Mouse (Mus musculus) kidney, embryonic 14.5 days (tissue): ENCODE results near the gene Nrp1. TPM values are rescaled to one million over a fixed set of nuclear protein-coding genes. Genes with fewer than 3 reads are reported as not detected.
A peak's percentile ranks its signal among the peaks of the same experiment; 100 is the strongest.

Experiments
- ATAC-seq: fragments of 200-750 bp; cut with Nextera tagmentation; 2 replicates; pipeline ENCODE4 v1.8.0; 2017; ENCODE audit warnings: moderate number of reproducible peaks, mild to moderate bottlenecking, moderate TSS enrichment, moderate library complexity; ENCODE audit not compliant: low FRiP score, low TSS enrichment
- H3K27ac ChIP-seq: fragments of 300-500 bp; sonication (generic); 2 replicates; pipeline ENCODE4 v1.5.1; 2014; ENCODE audit warnings: low read depth, mild to moderate bottlenecking, low read length, moderate library complexity, mixed read lengths
- H3K27me3 ChIP-seq: fragments of 300-500 bp; sonication (generic); 2 replicates; pipeline ENCODE4 v1.6.1; 2014; ENCODE audit warnings: mild to moderate bottlenecking, low read length; ENCODE audit not compliant: control insufficient read depth, insufficient read depth
- H3K36me3 ChIP-seq: fragments of 300-500 bp; sonication (generic); 2 replicates; pipeline ENCODE4 v1.6.1; 2014; ENCODE audit warnings: low read length, mixed read lengths; ENCODE audit not compliant: control insufficient read depth, insufficient read depth
- H3K4me1 ChIP-seq: fragments of 300-500 bp; sonication (generic); 2 replicates; pipeline ENCODE4 v1.6.1; 2014; ENCODE audit warnings: low read length, mixed read lengths; ENCODE audit not compliant: control insufficient read depth, insufficient read depth
- H3K4me2 ChIP-seq: fragments of 300-500 bp; sonication (generic); replicated peaks from 2 replicates; pipeline ENCODE4 v1.6.1; 2014; ENCODE audit warnings: low read depth, mild to moderate bottlenecking, low read length
- H3K4me3 ChIP-seq: fragments of 300-500 bp; sonication (generic); 2 replicates; pipeline ENCODE4 v1.5.1; 2014; ENCODE audit warnings: mild to moderate bottlenecking, low read length
- H3K9ac ChIP-seq: fragments of 300-500 bp; sonication (generic); 2 replicates; pipeline ENCODE4 v1.6.1; 2014; ENCODE audit warnings: low read depth, mild to moderate bottlenecking, low read length, moderate library complexity
- H3K9me3 ChIP-seq: fragments of 300-500 bp; sonication (generic); 2 replicates; pipeline ENCODE4 v1.6.1; 2016; ENCODE audit warnings: low read length; ENCODE audit not compliant: control insufficient read depth
- WGBS: fragments of 180-500 bp; shearing (Covaris S2); extraction: QIAGEN DNeasy Blood & Tissue Kit; methylation state at CpG from one replicate; pipeline ENCODE4 v1.1.7; 2014; 5-methylcytosine and 5-hydroxymethylcytosine counted together
- polyA plus RNA-seq: library from polyadenylated mRNA; unstranded; fragments of >200 nt; fragmentation: Nextera tagmentation; extraction: Ambion mirVana; gene quantifications from 2 replicates; pipeline ENCODE4 v1.2.1, GENCODE M21; 2014

Nrp1 gene
- polyA plus RNA-seq, 1 experiment from 2014 or later: 113 TPM

DNA sequence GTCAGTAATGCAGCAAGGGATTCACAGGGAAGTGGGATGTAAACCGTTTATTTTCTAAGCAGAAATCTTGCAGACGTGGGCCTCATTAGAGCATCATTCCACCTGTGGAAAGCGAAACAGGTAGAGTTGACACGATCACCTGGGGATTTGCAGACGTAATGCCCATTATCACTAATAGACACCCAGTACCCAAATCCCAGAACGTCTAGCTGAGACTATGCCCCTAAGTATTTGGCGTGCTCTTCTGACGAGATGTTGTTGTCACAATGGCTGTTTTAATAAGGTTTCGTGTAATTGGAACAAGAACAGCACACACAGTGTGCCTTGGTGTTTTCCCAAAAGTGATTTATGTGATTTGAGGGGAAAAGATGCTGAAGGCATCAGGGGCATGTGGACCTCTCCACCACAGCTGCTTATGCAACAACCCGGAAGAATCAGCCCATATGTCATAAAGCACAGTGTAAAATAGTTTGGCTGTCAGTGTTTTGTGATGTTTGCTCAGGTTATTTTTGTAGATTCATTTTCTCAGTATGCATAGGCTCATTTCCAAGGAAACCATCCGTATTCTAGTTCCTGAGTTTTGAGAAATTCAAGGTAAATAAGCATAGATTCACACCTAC, 40.2 kb downstream of the Nrp1 start:
- no peaks in the 10 kb centered on the region for H3K9me3 ChIP-seq
- no peaks in the 10 kb centered on the region for H3K27me3 ChIP-seq
- 76% methylated on average over 11 of the region's 11 CpGs for WGBS
- no peak overlapping the region for H3K9ac ChIP-seq
- H3K4me1 ChIP-seq: peaks cover 31% of the 10 kb centered on the region
- H3K36me3 ChIP-seq: no peaks in the 10 kb centered on the region
- no peak overlapping the region for H3K4me2 ChIP-seq
- no peak overlapping the region for H3K27ac ChIP-seq
- H3K4me3 ChIP-seq: no peak overlapping the region
- ATAC-seq: no peak

DNA sequence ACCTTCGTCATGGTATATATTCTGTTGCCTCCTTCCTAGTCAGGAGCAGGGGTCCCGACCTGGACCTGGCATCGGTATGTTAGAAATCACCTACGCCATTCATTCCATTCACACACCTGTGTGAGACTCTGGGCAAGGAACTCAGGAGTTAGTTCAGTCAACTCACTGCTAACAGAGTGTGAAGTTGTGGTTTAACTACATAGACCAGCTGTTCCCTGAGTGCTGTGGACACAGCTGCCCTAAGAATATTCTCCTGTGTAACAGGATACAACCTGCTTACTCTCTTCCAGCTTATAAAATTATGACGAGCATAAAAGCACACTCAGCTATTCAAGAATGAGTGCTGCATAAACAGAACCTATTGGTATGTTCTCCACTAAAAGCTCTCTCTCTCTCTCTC, 41.9 kb downstream of the Nrp1 start:
- Histone ChIP-seq H3K27me3 (no peaks in the 10 kb centered on the region), H3K4me3 (no peak overlapping the region), H3K27ac (no peak overlapping the region), H3K4me2 (no peak overlapping the region), H3K9me3 (no peaks in the 10 kb centered on the region), H3K9ac (no peak overlapping the region), H3K36me3 (no peaks in the 10 kb centered on the region), H3K4me1 (peaks cover 24% of the 10 kb centered on the region)
- no peak for ATAC-seq
- WGBS: 69% methylated on average over 5 of the region's 5 CpGs

DNA sequence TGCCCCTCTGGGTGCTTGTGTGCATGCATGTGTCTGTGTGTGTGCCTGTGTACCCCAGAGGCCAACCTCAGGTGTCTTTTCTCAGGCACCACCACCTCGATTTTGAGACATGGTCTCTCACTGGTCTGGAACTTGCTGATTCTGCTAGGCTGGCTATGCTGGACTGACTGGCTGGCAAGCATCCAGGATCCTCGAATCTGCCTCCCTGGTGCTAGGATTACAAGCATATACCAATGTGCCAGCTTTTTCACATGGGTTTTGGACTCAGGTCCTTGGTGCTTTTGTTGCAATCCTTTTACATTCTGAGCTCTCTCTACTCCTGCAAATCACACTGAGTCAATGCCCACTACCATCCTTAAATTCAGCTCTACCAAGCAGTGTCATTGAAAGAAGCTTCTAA, 46.5 kb downstream of the Nrp1 start:
- ATAC-seq: no peak
- Histone ChIP-seq H3K9me3 (no peaks in the 10 kb centered on the region), H3K4me2 (no peak overlapping the region), H3K4me1 (no peaks in the 10 kb centered on the region), H3K27ac (no peak overlapping the region), H3K27me3 (no peaks in the 10 kb centered on the region), H3K4me3 (no peak overlapping the region), H3K36me3 (no peaks in the 10 kb centered on the region), H3K9ac (no peak overlapping the region)
- WGBS: 74% methylated on average over 2 of the region's 2 CpGs

DNA sequence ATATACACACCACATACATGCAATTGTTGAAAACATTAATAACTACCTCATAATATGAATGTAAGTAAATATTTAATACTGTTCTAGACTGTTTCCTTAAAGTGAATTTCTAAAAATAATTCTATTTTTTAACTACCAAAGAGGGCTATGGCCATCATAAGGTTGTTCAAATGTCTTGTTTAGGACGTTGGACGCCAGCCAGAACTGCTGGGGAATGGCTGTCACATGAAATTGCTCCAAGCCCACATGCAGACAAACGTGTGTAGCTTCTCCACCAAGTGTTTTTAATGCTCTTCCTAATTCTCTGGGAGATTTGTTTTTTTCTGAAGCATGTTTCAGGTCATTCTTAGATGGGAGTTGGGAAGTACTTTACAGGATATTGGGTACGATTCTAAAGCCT, 55.0 kb downstream of the Nrp1 start:
- no peaks in the 10 kb centered on the region for H3K36me3 ChIP-seq
- no peak overlapping the region for H3K27ac ChIP-seq
- ATAC-seq: no peak
- H3K9ac ChIP-seq: no peak overlapping the region
- H3K4me3 ChIP-seq: no peak overlapping the region
- H3K4me1 ChIP-seq: peaks cover 17% of the 10 kb centered on the region
- WGBS: 77% methylated on average over 4 of the region's 4 CpGs
- H3K9me3 ChIP-seq: no peaks in the 10 kb centered on the region
- no peaks in the 10 kb centered on the region for H3K27me3 ChIP-seq
- H3K4me2 ChIP-seq: no peak overlapping the region

DNA sequence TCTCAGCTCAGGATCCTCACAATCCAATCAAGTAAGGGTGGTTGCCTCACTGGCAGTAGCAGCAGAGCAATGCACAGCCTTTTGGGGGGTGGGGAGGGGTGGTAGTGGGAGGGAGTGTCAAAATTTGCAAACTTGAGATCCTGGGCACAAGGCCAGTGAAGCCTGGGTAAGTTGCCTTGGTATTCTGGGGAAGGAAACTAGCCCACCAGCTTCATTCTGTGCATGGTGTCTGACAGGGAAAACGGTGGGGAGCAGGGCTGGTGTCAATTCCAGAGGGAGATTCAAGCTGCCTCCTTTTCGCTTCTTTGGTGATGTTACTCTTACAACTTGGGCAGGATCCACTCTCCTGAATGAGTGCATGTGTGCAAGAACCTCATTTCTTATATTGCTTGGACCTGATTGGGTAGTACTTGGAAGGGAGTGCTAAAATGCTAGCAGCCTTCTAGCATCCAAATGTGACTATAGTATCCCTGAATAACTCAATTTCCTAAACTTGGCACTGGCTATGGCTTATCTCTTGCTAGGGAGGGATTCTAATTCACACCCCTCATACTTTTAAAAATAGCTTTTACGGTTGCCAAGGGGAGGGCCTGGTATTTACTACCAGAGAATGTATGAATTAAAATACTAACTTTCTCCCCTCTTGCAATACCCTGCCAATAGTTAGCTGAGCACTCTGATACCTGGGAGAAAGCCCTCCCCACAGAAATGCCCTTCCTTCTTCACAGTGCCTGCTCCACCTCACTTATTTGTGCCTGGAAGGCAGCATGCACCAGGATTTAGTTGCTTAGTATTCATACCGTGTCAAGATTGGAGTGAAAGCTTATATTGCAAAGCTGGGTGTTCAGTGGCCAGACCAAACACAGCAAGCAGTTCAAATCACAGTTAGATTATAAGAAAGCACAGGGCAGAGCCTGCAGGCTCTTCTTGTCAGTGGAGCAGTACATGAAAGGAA, 57.6 kb downstream of the Nrp1 start:
- Histone ChIP-seq H3K27me3 (no peaks in the 10 kb centered on the region), H3K9me3 (no peaks in the 10 kb centered on the region), H3K4me3 (no peak overlapping the region), H3K4me1 (peaks cover 17% of the 10 kb centered on the region), H3K4me2 (no peak overlapping the region), H3K9ac (no peak overlapping the region), H3K36me3 (peaks cover 13% of the 10 kb centered on the region), H3K27ac (peak overlapping the region; percentile 51)
- whole genome bisulfite sequencing: 46% methylated on average over 4 of the region's 4 CpGs
- ATAC-seq: 0 out of 2 replicates have a peak, but pooled peaks have one; percentile 16

DNA sequence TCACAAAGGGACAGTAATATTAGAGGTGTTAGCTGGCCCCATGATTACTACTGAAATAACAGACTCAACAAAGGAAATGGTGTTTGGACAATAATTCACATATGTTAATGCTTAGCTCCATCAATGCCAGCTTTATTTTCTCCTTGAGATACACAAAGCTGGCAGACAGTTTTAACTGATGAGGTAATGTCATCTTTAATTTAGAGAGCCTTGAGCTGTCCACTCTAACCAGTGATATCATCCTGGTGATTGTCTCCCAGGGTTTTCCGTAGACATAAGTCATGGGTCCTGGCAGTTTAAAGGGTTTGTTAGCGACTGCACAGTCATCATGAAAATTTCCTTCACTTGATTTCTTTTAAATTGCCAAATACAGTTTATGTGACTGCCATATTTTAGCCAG, 58.5 kb downstream of the Nrp1 start:
- H3K4me1 ChIP-seq: peaks cover 17% of the 10 kb centered on the region
- H3K27me3 ChIP-seq: no peaks in the 10 kb centered on the region
- no peak overlapping the region for H3K4me3 ChIP-seq
- H3K9ac ChIP-seq: no peak overlapping the region
- no peak overlapping the region for H3K4me2 ChIP-seq
- H3K36me3 ChIP-seq: peaks cover 19% of the 10 kb centered on the region
- 38% methylated on average over 2 of the region's 2 CpGs for WGBS
- no peak overlapping the region; the same call in 1 of the 2 replicates for H3K27ac ChIP-seq
- 0 out of 2 replicates have a peak, but pooled peaks have one; percentile 64 for ATAC-seq
- no peaks in the 10 kb centered on the region for H3K9me3 ChIP-seq

DNA sequence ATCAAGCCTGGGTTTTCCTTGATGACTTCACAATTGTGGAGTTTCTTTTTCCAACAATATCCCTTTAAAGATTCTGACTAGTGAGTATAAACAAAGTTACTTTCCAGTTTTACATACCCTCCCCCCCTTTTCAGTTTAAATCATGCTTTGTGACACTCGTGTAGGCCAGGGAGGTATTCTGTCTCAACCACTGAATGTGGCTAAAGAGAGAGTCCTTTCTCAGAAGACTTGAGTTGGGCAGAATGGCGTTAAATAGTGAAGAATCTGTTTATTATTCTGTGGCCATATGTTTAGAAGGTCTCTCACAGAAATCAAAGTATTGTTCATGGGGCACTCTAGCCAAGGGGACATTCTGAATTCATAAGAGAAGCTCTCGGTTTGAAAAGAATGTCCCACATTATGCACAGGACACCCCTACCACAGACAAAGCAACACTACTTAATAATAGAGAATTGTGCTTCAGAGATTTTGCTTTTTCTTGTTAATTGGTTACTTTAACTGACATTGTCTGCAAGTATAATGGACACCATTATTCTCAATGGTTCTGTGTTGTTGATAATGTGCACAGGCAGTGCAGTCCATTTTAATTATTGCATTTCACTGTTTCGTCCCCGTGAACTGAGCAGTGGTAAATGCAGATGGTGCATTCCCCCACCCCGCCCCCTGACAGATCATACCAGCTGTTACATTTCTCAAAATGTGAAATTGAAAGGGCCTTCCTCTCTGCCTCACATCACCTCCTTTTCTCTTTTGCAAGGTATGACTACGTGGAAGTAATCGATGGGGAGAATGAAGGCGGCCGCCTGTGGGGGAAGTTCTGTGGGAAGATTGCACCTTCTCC, 59.8 kb downstream of the Nrp1 start:
- H3K27ac ChIP-seq: no peak overlapping the region
- peaks cover 17% of the 10 kb centered on the region for H3K4me1 ChIP-seq
- no peak overlapping the region for H3K9ac ChIP-seq
- no peaks in the 10 kb centered on the region for H3K9me3 ChIP-seq
- H3K4me2 ChIP-seq: no peak overlapping the region
- no peak for ATAC-seq
- H3K36me3 ChIP-seq: peaks cover 28% of the 10 kb centered on the region
- no peak overlapping the region for H3K4me3 ChIP-seq
- no peaks in the 10 kb centered on the region for H3K27me3 ChIP-seq
- WGBS: 83% methylated on average over 10 of the region's 10 CpGs

DNA sequence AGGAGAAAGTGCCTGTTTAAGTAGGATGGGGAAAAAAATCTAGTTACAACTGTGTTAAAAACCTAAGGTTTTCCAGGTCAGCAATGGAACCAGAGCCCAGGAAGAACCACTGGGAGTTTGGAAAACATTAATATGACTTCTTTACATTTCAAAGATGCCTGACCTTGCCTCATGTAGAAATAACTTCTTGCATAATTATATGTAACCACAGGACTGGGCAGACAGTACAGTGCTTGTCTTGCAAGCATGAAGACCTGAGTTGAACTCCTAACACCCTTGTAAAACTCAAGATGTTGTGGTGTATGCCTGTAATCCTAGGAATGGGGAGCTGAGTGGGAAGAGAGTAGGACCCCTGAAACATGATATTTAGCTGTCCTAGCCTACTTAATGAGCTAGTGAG, 61.6 kb downstream of the Nrp1 start:
- no peak for ATAC-seq
- no peaks in the 10 kb centered on the region for H3K9me3 ChIP-seq
- no peaks in the 10 kb centered on the region for H3K27me3 ChIP-seq
- H3K4me3 ChIP-seq: no peak overlapping the region
- H3K27ac ChIP-seq: no peak overlapping the region
- H3K4me1 ChIP-seq: peaks cover 23% of the 10 kb centered on the region
- H3K36me3 ChIP-seq: peaks cover 28% of the 10 kb centered on the region
- H3K4me2 ChIP-seq: no peak overlapping the region
- H3K9ac ChIP-seq: no peak overlapping the region
